Mouse (Mus musculus) ES-E14 (cell line): ENCODE measurements at regions not wholly inside any gene's neighbourhood (a gene's known extent, or its start where the extent isn't known, plus 50 kb on each side); places are given as distances from the start of the nearest gene placed in this dataset.

Experiments
- CHD2 ChIP-seq: IDR thresholded peaks from 2 replicates; pipeline ENCODE4 v1.6.1; 2014; ENCODE audit warnings: mild to moderate bottlenecking, low read depth, low read length, inconsistent platforms
- HCFC1 ChIP-seq: IDR thresholded peaks from 2 replicates; pipeline ENCODE4 v1.6.1; 2012; ENCODE audit warnings: low read length, inconsistent platforms, borderline replicate concordance; ENCODE audit not compliant: insufficient read depth
- MAFK ChIP-seq: IDR thresholded peaks from 2 replicates; pipeline ENCODE4 v1.6.1; 2014; ENCODE audit warnings: mild to moderate bottlenecking, low read depth, low read length, inconsistent platforms; ENCODE audit not compliant: insufficient read depth
- ZNF384 ChIP-seq: IDR thresholded peaks from 2 replicates; pipeline ENCODE4 v1.6.1; 2012; ENCODE audit warnings: low read depth, low read length, inconsistent platforms

GRCm38 (mm10) chr1:71996234-71996619 is 215.9 kb downstream of the Mreg start:
- no peak for TF ChIP-seq CHD2
- TF ChIP-seq HCFC1 = no peak
- TF ChIP-seq ZNF384 = no peak
- TF ChIP-seq MAFK = no peak
